Mouse (Mus musculus): ENCODE data around the gene Prdx6.

DNA sequence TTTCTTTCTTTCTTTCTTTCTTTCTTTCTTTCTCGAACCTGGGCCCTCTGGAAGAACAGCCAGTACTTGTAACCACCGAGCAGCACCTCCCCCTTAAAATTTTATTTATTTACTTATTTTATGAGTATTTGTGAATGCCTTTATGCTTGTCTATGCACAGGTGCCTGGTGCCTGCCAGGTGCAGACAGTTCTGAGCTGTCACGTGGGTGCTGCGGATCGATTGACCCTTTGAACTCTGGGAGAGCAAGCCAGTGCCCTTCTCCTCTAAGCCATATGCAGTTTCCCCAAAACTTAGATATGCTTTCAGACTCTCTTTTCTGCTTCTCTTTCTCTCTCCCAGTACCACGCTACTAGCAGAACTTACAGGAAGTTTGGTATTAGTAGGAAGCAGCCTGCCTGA lies 8.1 kb upstream of the Prdx6 start:
- TF ChIP-seq POLR2A (IDR thresholded peaks at IDR 0.05; ENCODE audit: borderline replicate concordance, extremely low read depth, insufficient read depth, insufficient read length, poor library complexity, severe bottlenecking) (no peak), CTCF (IDR thresholded peaks at IDR 0.05; ENCODE audit: borderline replicate concordance, extremely low read depth, insufficient read depth, insufficient read length) (no peak)

Data from brain, embryonic 14.5 days (tissue).